Mouse (Mus musculus) layer of hippocampus, adult 8-10 months (tissue): ENCODE data around the gene Spin2e. TPM values are rescaled to one million over a fixed set of nuclear protein-coding genes. Genes with fewer than 3 reads are reported as not detected.
"Not testable (repeated sequence)": the region's sequence is repeated elsewhere in the genome, so short reads cannot be mapped to it uniquely, and the experiment has no call there.

Source experiments
- DNase-seq, 2 experiments: peaks; one replicate each; pipeline ENCODE4 v3.0.0; 2022; ENCODE audit warnings: low spot score in 2 of 2
- total RNA-seq, 4 experiments: library from RNA; stranded (reverse); gene quantifications; 2 replicates each; pipeline ENCODE4 v1.2.4; 2022

The Spin2e gene
- total RNA-seq: not detected

DNA sequence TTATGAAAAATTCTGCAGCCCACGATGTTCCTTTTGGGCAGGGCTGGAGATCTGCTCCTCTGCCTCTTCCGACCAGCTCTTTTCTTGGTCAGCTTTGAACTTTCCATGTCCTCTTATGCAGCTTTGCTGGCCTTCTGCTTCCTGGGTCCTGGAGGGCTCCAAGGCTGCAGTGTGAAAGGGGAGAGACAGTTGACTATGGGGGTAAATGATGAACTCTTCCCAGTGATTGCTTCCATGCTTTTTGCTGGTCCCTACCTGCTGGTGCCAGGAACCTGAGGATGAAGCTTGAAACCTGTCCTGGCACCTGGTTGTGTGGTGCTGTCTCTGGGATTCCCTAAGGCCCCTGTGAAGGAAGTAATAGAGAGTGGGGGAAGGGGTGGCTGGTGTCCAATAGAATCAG, at the start of gene Spin2e:
Spin2e (minus strand) TSS at position 101 of the 400 bp plus-strand sequence.
- DNase-seq: not testable (repeated sequence)

DNA sequence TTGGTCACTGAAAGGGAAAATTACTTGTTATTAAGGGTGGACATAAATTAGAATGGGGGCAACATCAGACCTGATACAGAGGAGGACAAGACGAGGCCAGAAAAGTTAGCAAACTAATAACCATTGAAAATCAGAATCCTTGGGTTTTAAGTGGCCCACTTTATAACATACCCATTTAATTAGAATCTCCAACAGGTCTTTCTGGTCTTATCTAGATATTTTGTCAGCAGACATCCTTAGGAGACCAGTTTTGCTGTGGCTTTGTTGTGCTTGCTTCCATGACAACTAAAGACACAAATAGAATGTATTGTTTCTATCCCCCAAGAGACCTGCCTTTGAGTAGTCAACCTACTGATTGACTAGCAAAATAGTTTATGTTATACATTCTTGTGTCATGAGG, 44.5 kb downstream of the Spin2e start, which contains the start of gene Gm21883:
Gm21883 (minus strand) TSS at position 101 of the 400 bp plus-strand sequence.
- not testable (repeated sequence) for DNase-seq

Other genes with a start within 250 kb of the Spin2e start
- gene Btbd35f19, start 235.0 kb downstream of the Spin2e start, total RNA-seq: not detected
- gene Gm21883, start 44.6 kb downstream of the Spin2e start, total RNA-seq: not detected
- gene Btbd35f25, start 98.2 kb upstream of the Spin2e start, total RNA-seq: not detected